Mouse (Mus musculus) Muller cell, postnatal 12 days (primary cell): Measurements from ENCODE around the gene Ifng.

Experiments used
- DNase-seq: peaks from one replicate; pipeline ENCODE4 v3.0.0-alpha.2; 2015; ENCODE audit errors: inconsistent ontology term

Gene Ifng

GRCm38 (mm10) chr10:118480118-118480517 is 39.3 kb downstream of the Ifng start:
- no peak for DNase-seq

- DNase-seq: no peak
Measured at GRCm38 (mm10) chr10:118480793-118481192, 39.9 kb downstream of the Ifng start.

- DNase-seq: no peak
Measured at GRCm38 (mm10) chr10:118494109-118494508, 53.3 kb downstream of the Ifng start.

- no peak for DNase-seq
Measured at GRCm38 (mm10) chr10:118495362-118495761, 54.5 kb downstream of the Ifng start.
